Mouse (Mus musculus): ENCODE measurements around the gene Fn1. TPM values are rescaled to one million over a fixed set of nuclear protein-coding genes. Genes with fewer than 3 reads are reported as not detected.

Gene Fn1
- polyA plus RNA-seq, 1 experiment from 2014 or later = 39.4 TPM

DNA sequence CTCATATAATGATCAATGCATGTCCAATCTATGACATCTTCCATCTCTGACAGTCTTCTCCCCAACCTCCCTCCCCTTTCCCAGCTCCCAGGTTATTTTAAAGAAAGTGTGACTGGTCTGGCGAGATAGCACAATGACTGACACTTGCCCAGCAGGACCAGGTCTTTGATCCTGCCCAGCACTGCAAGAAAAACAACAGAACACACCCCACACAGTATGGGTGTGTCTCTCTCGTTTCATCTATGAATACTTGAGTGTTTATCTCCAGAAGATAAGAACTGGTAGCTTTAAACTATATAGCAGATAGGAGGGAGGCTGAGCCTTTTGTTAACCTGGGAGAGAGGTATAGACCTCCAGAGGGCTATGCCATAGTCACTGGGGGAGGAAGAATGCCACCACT is 28.3 kb upstream of the Fn1 start:
- 0 out of 2 replicates have a peak, but pooled peaks cover 8% of the 10 kb centered on the region for H3K4me1 ChIP-seq (replicated peaks; ENCODE audit: control insufficient read depth, insufficient read depth, low read length)
- ATAC-seq = no peak
- no peaks in the 10 kb centered on the region for H3K9me3 ChIP-seq (ENCODE audit: control insufficient read depth, low read length)
- H3K4me2 ChIP-seq (ENCODE audit: low read length) = no peak overlapping the region
- 11% methylated on average over 2 of the region's 2 CpGs for WGBS
- no peak overlapping the region for H3K4me3 ChIP-seq (replicated peaks; ENCODE audit: low read length)
- no peak overlapping the region for H3K9ac ChIP-seq (replicated peaks; ENCODE audit: low read depth, low read length)
- no peaks in the 10 kb centered on the region for H3K36me3 ChIP-seq (ENCODE audit: control insufficient read depth, insufficient read depth)
- no peak overlapping the region for H3K27ac ChIP-seq (ENCODE audit: low read length)
- H3K27me3 ChIP-seq (replicated peaks; ENCODE audit: control insufficient read depth, insufficient read depth, low read length) = no peaks in the 10 kb centered on the region

DNA sequence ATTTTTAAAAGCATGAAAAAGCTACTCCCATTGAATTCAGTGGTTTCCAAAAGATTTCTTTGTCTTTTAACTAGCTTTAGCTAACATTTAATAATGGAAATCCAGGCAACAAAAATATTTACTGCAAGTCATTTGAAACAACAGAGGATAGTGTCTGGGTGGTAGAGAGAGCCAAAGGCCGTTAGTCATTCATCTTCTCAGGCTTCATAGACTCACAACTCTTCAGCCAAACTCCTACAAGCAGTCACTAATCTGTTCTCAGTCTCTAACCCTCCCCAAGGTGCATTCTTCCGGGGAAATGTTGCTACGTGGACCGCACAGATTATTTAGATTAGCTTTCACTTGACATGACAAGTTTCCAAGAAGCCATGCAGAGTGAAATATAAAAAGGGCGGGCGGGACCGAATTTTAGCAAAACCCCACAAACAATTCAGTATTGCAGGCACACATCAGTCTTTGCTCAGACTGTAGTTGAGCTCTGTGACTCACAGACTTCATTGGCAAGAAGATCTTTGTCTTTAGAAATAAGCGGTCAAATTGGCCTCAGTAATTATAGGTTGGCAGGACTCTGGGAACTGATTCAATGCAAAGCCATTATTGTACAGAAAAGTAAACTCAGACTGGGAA is 27.2 kb upstream of the Fn1 start:
- H3K27me3 ChIP-seq (replicated peaks; ENCODE audit: control insufficient read depth, insufficient read depth, low read length) = no peaks in the 10 kb centered on the region
- no peaks in the 10 kb centered on the region for H3K9me3 ChIP-seq (ENCODE audit: control insufficient read depth, low read length)
- no peak for ATAC-seq
- 42% methylated on average over 8 of the region's 8 CpGs for WGBS
- H3K4me2 ChIP-seq (ENCODE audit: low read length) = no peak overlapping the region
- no peaks in the 10 kb centered on the region for H3K36me3 ChIP-seq (ENCODE audit: control insufficient read depth, insufficient read depth)
- H3K4me1 ChIP-seq (replicated peaks; ENCODE audit: control insufficient read depth, insufficient read depth, low read length) = 0 out of 2 replicates have a peak, but pooled peaks cover 8% of the 10 kb centered on the region
- no peak overlapping the region for H3K27ac ChIP-seq (ENCODE audit: low read length)
- H3K9ac ChIP-seq (replicated peaks; ENCODE audit: low read depth, low read length) = no peak overlapping the region
- H3K4me3 ChIP-seq (replicated peaks; ENCODE audit: low read length) = no peak overlapping the region

DNA sequence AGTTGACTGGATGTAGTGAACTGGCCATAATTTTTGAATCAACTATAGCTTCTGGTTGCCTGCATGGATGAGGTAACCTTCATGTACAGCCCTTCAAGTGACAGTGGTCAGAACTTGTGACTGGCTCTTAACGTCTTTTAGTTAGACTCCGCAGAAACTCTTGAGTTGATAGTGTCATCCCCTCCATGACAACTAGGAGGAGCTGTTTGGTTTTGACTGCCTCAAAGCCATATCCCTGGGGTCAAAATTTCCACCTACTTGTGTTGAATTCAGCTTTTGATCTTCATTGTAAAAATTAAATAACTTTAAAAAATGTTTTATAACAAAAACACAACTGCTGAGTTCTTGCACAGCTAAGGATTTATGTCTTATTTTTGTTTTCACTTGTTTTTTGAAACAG is 22.4 kb upstream of the Fn1 start:
- Histone ChIP-seq H3K4me2 (ENCODE audit: low read length) (no peak overlapping the region), H3K4me1 (replicated peaks; ENCODE audit: control insufficient read depth, insufficient read depth, low read length) (peaks cover 5% of the 10 kb centered on the region), H3K9me3 (ENCODE audit: control insufficient read depth, low read length) (no peaks in the 10 kb centered on the region), H3K9ac (replicated peaks; ENCODE audit: low read depth, low read length) (no peak overlapping the region), H3K36me3 (ENCODE audit: control insufficient read depth, insufficient read depth) (no peaks in the 10 kb centered on the region), H3K27me3 (replicated peaks; ENCODE audit: control insufficient read depth, insufficient read depth, low read length) (no peaks in the 10 kb centered on the region), H3K4me3 (replicated peaks; ENCODE audit: low read length) (no peak overlapping the region), H3K27ac (ENCODE audit: low read length) (no peak overlapping the region)
- 66% methylated on average over 2 of the region's 2 CpGs for WGBS
- ATAC-seq = no peak

DNA sequence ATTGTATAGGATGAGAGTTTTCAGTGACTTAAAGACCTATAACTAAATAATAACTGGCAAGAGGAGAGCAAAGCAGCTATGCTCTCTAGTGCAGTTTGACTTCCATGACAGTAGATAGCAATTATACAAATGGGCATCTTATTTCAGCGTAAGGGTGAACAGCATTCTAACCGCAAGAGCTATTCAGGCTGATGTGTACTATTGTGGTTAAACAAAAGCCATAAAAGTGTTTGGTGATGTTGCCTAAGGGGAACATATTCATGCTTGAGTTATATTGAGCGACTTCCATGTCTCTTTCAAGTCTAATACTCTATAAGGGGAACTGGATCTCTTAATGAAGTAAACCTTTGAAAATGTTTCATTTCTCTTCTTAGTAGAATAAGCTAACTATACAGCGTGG is 21.3 kb upstream of the Fn1 start:
- no peak overlapping the region for H3K4me2 ChIP-seq (ENCODE audit: low read length)
- H3K9ac ChIP-seq (replicated peaks; ENCODE audit: low read depth, low read length) = no peak overlapping the region
- peaks cover 5% of the 10 kb centered on the region for H3K4me1 ChIP-seq (replicated peaks; ENCODE audit: control insufficient read depth, insufficient read depth, low read length)
- WGBS = 49% methylated on average over 4 of the region's 4 CpGs
- H3K9me3 ChIP-seq (ENCODE audit: control insufficient read depth, low read length) = no peaks in the 10 kb centered on the region
- H3K36me3 ChIP-seq (ENCODE audit: control insufficient read depth, insufficient read depth) = no peaks in the 10 kb centered on the region
- H3K27ac ChIP-seq (ENCODE audit: low read length) = no peak overlapping the region
- H3K27me3 ChIP-seq (replicated peaks; ENCODE audit: control insufficient read depth, insufficient read depth, low read length) = no peaks in the 10 kb centered on the region
- no peak for ATAC-seq
- H3K4me3 ChIP-seq (replicated peaks; ENCODE audit: low read length) = no peak overlapping the region

DNA sequence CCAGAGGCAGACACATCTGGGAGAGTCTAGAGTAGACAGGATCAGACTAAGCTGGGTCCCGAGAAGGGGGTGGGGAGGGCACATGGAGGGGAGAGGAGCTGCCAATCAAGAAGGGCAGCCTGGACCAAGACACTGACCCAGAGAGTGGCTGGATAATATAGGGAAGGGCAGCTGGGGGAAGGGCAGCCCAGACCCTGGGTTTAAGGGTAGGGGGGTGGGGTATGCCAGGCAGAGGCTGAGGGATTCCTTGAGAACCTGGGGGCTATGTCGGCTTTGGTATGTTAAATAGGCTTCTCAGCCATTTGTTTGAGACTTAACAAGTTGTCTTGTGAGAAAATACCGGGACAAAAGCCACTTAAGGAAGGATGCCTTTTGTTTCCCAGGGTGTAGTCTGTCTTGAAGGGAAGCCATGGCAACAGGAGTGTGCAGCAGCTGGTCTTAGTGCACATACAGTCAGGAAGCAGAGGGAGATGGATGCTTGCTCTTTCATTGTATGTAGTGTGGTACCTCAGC is 20.5 kb upstream of the Fn1 start:
- WGBS = 0% methylated on average over 3 of the region's 3 CpGs
- Histone ChIP-seq H3K4me3 (replicated peaks; ENCODE audit: low read length) (no peak overlapping the region), H3K9me3 (ENCODE audit: control insufficient read depth, low read length) (no peaks in the 10 kb centered on the region), H3K27ac (ENCODE audit: low read length) (no peak overlapping the region), H3K9ac (replicated peaks; ENCODE audit: low read depth, low read length) (no peak overlapping the region), H3K27me3 (replicated peaks; ENCODE audit: control insufficient read depth, insufficient read depth, low read length) (no peaks in the 10 kb centered on the region), H3K4me2 (ENCODE audit: low read length) (no peak overlapping the region), H3K36me3 (ENCODE audit: control insufficient read depth, insufficient read depth) (no peaks in the 10 kb centered on the region), H3K4me1 (replicated peaks; ENCODE audit: control insufficient read depth, insufficient read depth, low read length) (peaks cover 5% of the 10 kb centered on the region)
- ATAC-seq = peak; percentile 81

DNA sequence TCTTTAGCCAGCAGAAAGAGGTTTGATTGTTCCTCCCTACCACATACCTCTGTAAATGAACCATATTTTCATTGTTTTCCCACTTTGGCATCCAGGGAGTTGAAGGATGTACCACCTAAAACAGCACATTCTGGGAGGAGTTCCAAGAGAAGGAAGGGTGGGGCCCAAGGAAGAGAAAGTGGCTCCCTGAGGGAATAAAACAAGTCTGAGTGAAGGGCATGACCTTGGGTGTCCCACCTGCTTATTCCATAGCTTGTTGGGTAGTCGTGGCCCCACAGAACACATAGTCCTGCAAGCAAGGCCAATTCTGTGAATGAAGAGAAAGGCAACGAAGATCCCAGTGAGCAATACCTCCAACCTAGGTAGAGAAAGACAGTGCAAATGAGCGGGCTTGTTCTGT is 19.3 kb upstream of the Fn1 start:
- Histone ChIP-seq H3K27me3 (replicated peaks; ENCODE audit: control insufficient read depth, insufficient read depth, low read length) (no peaks in the 10 kb centered on the region), H3K9ac (replicated peaks; ENCODE audit: low read depth, low read length) (no peak overlapping the region), H3K9me3 (ENCODE audit: control insufficient read depth, low read length) (peaks cover 4% of the 10 kb centered on the region; the same call in 1 of the 2 replicates), H3K4me2 (ENCODE audit: low read length) (no peak overlapping the region), H3K36me3 (ENCODE audit: control insufficient read depth, insufficient read depth) (no peaks in the 10 kb centered on the region), H3K4me1 (replicated peaks; ENCODE audit: control insufficient read depth, insufficient read depth, low read length) (peaks cover 5% of the 10 kb centered on the region), H3K27ac (ENCODE audit: low read length) (no peak overlapping the region), H3K4me3 (replicated peaks; ENCODE audit: low read length) (no peak overlapping the region)
- no peak for ATAC-seq
- 97% methylated on average over 3 of the region's 3 CpGs for WGBS

DNA sequence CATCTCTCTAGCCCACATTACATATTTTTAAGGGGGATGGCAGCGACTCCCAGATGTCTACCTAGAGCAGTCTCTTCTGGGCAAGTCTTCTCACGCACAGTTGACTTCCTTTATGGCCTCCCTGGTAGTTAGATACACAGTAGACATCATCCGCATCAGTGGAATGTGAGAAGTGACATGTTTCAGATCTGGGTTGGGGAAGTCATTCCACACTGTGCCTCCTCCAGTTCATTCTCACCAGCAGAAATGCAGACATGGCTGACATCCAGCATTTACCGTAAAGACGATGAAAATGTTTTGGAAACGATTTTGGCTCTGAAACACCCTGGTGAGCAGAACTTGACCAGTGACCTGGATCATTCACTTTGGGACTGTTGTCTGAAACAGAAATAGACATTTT is 10.2 kb upstream of the Fn1 start:
- ATAC-seq = no peak
- peaks cover 5% of the 10 kb centered on the region; the same call in 1 of the 2 replicates for H3K9me3 ChIP-seq (ENCODE audit: control insufficient read depth, low read length)
- H3K4me2 ChIP-seq (ENCODE audit: low read length) = no peak overlapping the region
- no peaks in the 10 kb centered on the region for H3K36me3 ChIP-seq (ENCODE audit: control insufficient read depth, insufficient read depth)
- H3K4me3 ChIP-seq (replicated peaks; ENCODE audit: low read length) = no peak overlapping the region
- H3K4me1 ChIP-seq (replicated peaks; ENCODE audit: control insufficient read depth, insufficient read depth, low read length) = no peaks in the 10 kb centered on the region
- WGBS = 93% methylated on average over 6 of the region's 6 CpGs
- no peaks in the 10 kb centered on the region for H3K27me3 ChIP-seq (replicated peaks; ENCODE audit: control insufficient read depth, insufficient read depth, low read length)
- H3K27ac ChIP-seq (ENCODE audit: low read length) = no peak overlapping the region
- no peak overlapping the region for H3K9ac ChIP-seq (replicated peaks; ENCODE audit: low read depth, low read length)

DNA sequence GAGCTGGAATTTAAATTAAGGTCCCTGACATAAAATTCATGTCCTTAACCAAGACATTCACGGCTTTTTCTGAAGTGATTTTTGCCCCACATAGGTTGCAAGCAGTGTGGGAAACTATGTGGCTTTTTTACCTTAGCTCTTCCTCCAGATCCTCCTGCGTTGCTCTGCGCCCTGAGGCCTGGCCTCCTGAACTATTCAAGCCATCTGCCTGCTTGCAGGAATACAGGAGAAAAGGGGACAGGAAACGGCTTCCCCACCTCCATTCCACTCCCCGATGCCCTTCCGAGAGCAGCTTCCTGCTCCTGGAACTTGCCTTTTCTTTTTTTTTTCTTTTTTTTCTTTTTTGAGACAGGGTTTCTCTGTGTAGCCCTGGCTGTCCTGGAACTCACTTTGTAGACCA is 5.6 kb upstream of the Fn1 start:
- no peaks in the 10 kb centered on the region; the same call in 1 of the 2 replicates for H3K27me3 ChIP-seq (replicated peaks; ENCODE audit: control insufficient read depth, insufficient read depth, low read length)
- H3K27ac ChIP-seq (ENCODE audit: low read length) = no peak overlapping the region
- no peak for ATAC-seq
- 85% methylated on average over 6 of the region's 6 CpGs for WGBS
- no peaks in the 10 kb centered on the region for H3K9me3 ChIP-seq (ENCODE audit: control insufficient read depth, low read length)
- H3K4me3 ChIP-seq (replicated peaks; ENCODE audit: low read length) = no peak overlapping the region
- H3K36me3 ChIP-seq (ENCODE audit: control insufficient read depth, insufficient read depth) = no peaks in the 10 kb centered on the region
- H3K9ac ChIP-seq (replicated peaks; ENCODE audit: low read depth, low read length) = no peak overlapping the region
- H3K4me1 ChIP-seq (replicated peaks; ENCODE audit: control insufficient read depth, insufficient read depth, low read length) = peaks cover 6% of the 10 kb centered on the region
- no peak overlapping the region for H3K4me2 ChIP-seq (ENCODE audit: low read length)

DNA sequence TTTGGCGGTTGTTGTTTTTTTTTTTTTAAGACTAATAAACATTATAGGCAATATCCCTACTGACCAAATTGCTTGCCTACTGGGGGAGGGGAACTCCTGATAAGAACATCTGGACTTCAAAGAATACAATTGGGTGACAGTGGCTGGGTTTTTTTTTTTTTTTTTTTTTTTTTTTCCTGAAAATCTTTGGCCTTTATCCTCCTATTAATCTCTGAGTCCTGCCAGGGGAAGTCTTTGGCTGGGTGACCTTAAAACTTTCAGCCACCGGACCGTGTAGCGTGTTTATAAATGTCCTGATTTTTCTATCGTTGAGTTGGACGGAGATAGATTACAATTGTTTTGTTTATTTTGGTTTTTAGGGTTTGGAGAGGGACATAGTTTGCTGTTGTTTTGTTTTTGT is 3.3 kb upstream of the Fn1 start:
- H3K27me3 ChIP-seq (replicated peaks; ENCODE audit: control insufficient read depth, insufficient read depth, low read length) = no peaks in the 10 kb centered on the region; the same call in 1 of the 2 replicates
- no peaks in the 10 kb centered on the region for H3K9me3 ChIP-seq (ENCODE audit: control insufficient read depth, low read length)
- no peak overlapping the region for H3K4me2 ChIP-seq (ENCODE audit: low read length)
- 91% methylated on average over 6 of the region's 6 CpGs for WGBS
- H3K9ac ChIP-seq (replicated peaks; ENCODE audit: low read depth, low read length) = no peak overlapping the region
- H3K4me1 ChIP-seq (replicated peaks; ENCODE audit: control insufficient read depth, insufficient read depth, low read length) = peaks cover 11% of the 10 kb centered on the region
- no peaks in the 10 kb centered on the region for H3K36me3 ChIP-seq (ENCODE audit: control insufficient read depth, insufficient read depth)
- no peak overlapping the region for H3K27ac ChIP-seq (ENCODE audit: low read length)
- no peak for ATAC-seq
- H3K4me3 ChIP-seq (replicated peaks; ENCODE audit: low read length) = no peak overlapping the region

DNA sequence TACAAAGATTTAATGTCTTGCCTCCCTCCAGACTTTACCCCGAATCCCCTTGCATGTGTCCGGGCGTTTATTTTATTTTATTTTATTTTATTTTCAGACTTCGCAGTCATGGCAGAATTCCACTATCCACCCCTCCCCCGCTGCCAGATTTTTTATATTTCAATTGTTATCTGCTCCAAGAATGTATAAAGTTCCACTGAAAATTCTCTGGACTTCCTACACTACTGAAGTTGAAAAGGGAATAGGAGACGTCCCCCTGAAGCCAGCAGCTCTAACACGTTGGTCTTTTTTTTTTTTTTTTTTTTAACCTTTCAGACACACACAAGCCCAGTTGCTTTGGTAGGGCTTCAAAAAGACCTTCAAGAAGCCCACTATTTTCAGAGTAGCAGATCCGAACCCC is 1.2 kb upstream of the Fn1 start:
- Histone ChIP-seq H3K9ac (replicated peaks; ENCODE audit: low read depth, low read length) (no peak overlapping the region), H3K27ac (ENCODE audit: low read length) (no peak overlapping the region), H3K9me3 (ENCODE audit: control insufficient read depth, low read length) (no peaks in the 10 kb centered on the region), H3K4me3 (replicated peaks; ENCODE audit: low read length) (peak overlapping the region; percentile 61), H3K27me3 (replicated peaks; ENCODE audit: control insufficient read depth, insufficient read depth, low read length) (no peaks in the 10 kb centered on the region; the same call in 1 of the 2 replicates), H3K36me3 (ENCODE audit: control insufficient read depth, insufficient read depth) (no peaks in the 10 kb centered on the region), H3K4me1 (replicated peaks; ENCODE audit: control insufficient read depth, insufficient read depth, low read length) (peaks cover 12% of the 10 kb centered on the region), H3K4me2 (ENCODE audit: low read length) (peak overlapping the region; percentile 97)
- ATAC-seq = no peak
- 13% methylated on average over 8 of the region's 8 CpGs for WGBS

All from forebrain, embryonic 16.5 days (tissue).